8 mouse cellular contexts compared by ENCODE assay signal in the genomic region with DNA sequence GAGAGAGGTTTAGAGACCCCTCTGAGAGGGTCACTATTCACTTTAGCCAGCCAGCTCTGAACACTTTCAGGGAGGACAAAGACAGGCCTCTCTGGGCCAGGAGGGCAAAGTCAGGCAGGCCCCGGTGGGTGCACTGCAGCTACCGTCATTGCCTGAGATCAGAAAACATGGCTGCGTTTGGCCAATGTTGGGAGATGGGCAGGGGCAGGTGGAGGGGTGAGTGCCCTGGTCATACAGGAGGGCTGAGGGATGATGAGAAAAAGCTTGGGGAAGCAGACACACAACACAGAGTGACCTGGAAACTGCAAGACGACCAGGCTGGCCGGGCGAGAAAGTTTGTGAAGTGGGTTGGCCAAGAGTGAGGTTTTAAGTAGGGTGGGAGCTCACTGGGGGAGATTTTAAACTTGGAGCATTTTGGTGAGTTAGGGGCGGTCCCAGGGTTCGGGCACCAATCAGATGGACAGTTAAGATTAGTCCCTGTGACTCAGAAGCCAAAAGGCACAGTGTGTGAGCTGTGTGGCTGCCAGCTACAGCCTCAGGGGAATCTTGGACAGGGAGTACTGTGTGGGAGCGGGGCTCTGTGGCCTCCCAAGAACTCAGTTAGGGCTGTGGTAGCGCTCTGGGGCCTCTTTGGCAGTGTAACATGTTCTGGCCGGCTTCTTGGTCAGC. TPM values are rescaled to one million over a fixed set of nuclear protein-coding genes. Genes with fewer than 3 reads are reported as not detected.
DNase-seq lines count a peak whose midpoint lies in the region; ATAC-seq and TF ChIP-seq lines count a peak whose summit lies in the region.

No protein-coding gene starts in this region.

- H3K4me1 ChIP-seq in forebrain, embryonic 15.5 days = 0 out of 2 replicates have a peak, but pooled peaks cover 11% of the 10 kb centered on the region
- H3K4me1 ChIP-seq in hindbrain, embryonic 11.5 days (replicated peaks; ENCODE audit: control insufficient read depth, insufficient read depth, low read length) = no peaks in the 10 kb centered on the region; the same call in 1 of the 2 replicates
- H3K4me1 ChIP-seq in limb, embryonic 14.5 days (ENCODE audit: control insufficient read depth, insufficient read depth, low read length) = peaks cover 50% of the 10 kb centered on the region
- H3K4me1 ChIP-seq in neural tube, embryonic 12.5 days = peaks cover 18% of the 10 kb centered on the region

- H3K36me3 ChIP-seq in forebrain, embryonic 15.5 days = no peaks in the 10 kb centered on the region
- no peaks in the 10 kb centered on the region for H3K36me3 ChIP-seq in hindbrain, embryonic 11.5 days (ENCODE audit: control insufficient read depth, insufficient read depth, low read length)
- H3K36me3 ChIP-seq in limb, embryonic 14.5 days (ENCODE audit: control insufficient read depth, insufficient read depth, low read length) = no peaks in the 10 kb centered on the region
- no peaks in the 10 kb centered on the region for H3K36me3 ChIP-seq in neural tube, embryonic 12.5 days

- no peak overlapping the region for H3K4me2 ChIP-seq in forebrain, embryonic 15.5 days (replicated peaks)
- no peak overlapping the region for H3K4me2 ChIP-seq in hindbrain, embryonic 11.5 days (replicated peaks; ENCODE audit: low read depth, low read length)
- H3K4me2 ChIP-seq in limb, embryonic 14.5 days (replicated peaks; ENCODE audit: low read depth, low read length, severe bottlenecking) = no peak overlapping the region
- no peak overlapping the region for H3K4me2 ChIP-seq in neural tube, embryonic 12.5 days (replicated peaks)

- WGBS in forebrain, embryonic 15.5 days = 76% methylated on average over 11 of the region's 11 CpGs
- 79% methylated on average over 11 of the region's 11 CpGs for WGBS in hindbrain, embryonic 11.5 days
- 50% methylated on average over 11 of the region's 11 CpGs for whole genome bisulfite sequencing in limb, embryonic 14.5 days
- WGBS in neural tube, embryonic 12.5 days = 76% methylated on average over 11 of the region's 11 CpGs

- H3K9me3 ChIP-seq in forebrain, embryonic 15.5 days = no peaks in the 10 kb centered on the region
- H3K9me3 ChIP-seq in hindbrain, embryonic 11.5 days (ENCODE audit: control insufficient read depth, low read length) = no peaks in the 10 kb centered on the region
- H3K9me3 ChIP-seq in limb, embryonic 14.5 days (ENCODE audit: control insufficient read depth, low read length) = no peaks in the 10 kb centered on the region
- no peaks in the 10 kb centered on the region for H3K9me3 ChIP-seq in neural tube, embryonic 12.5 days

- no peaks in the 10 kb centered on the region for H3K27me3 ChIP-seq in forebrain, embryonic 15.5 days
- H3K27me3 ChIP-seq in hindbrain, embryonic 11.5 days (ENCODE audit: control insufficient read depth, insufficient read depth, low read length) = no peaks in the 10 kb centered on the region
- H3K27me3 ChIP-seq in limb, embryonic 14.5 days (ENCODE audit: control insufficient read depth, insufficient read depth, low read length) = no peaks in the 10 kb centered on the region
- H3K27me3 ChIP-seq in neural tube, embryonic 12.5 days (replicated peaks) = no peaks in the 10 kb centered on the region

- DNase-seq in 3134 (ENCODE audit: extremely low read depth, insufficient read length, low spot score) = peak; percentile 88
- DNase-seq in adipocyte (ENCODE audit: low spot score) = peak; percentile 98
- no peak for DNase-seq in hindbrain, embryonic 11.5 days (ENCODE audit: low spot score)
- DNase-seq in limb, embryonic 14.5 days (ENCODE audit: low spot score) = peak; percentile 87
- DNase-seq in layer of hippocampus, adult 8-10 months (ENCODE audit: low spot score in 2 of 2) = no peak
- no peak for DNase-seq in c-Kit-positive CD71-positive TER-119-positive erythroid progenitor cells, embryonic 14.5 days (ENCODE audit: low spot score)

- no peak overlapping the region for H3K4me3 ChIP-seq in forebrain, embryonic 15.5 days
- no peak overlapping the region for H3K4me3 ChIP-seq in hindbrain, embryonic 11.5 days (ENCODE audit: low read depth, low read length)
- no peak overlapping the region for H3K4me3 ChIP-seq in limb, embryonic 14.5 days (replicated peaks; ENCODE audit: low read length)
- no peak overlapping the region for H3K4me3 ChIP-seq in neural tube, embryonic 12.5 days

- ATAC-seq in forebrain, embryonic 15.5 days (replicated peaks) = no peak
- no peak for ATAC-seq in hindbrain, embryonic 11.5 days (ENCODE audit: low FRiP score)
- peak; percentile 61 for ATAC-seq in limb, embryonic 14.5 days (ENCODE audit: low FRiP score, low read depth)
- no peak for ATAC-seq in neural tube, embryonic 12.5 days (ENCODE audit: low FRiP score, low read depth)

- no peak overlapping the region for H3K9ac ChIP-seq in forebrain, embryonic 15.5 days (replicated peaks)
- H3K9ac ChIP-seq in hindbrain, embryonic 11.5 days (ENCODE audit: low read depth, low read length) = no peak overlapping the region; the same call in 1 of the 2 replicates
- no peak overlapping the region for H3K9ac ChIP-seq in limb, embryonic 14.5 days (ENCODE audit: low read depth, low read length, severe bottlenecking)
- no peak overlapping the region for H3K9ac ChIP-seq in neural tube, embryonic 12.5 days

- H3K27ac ChIP-seq in forebrain, embryonic 15.5 days (replicated peaks) = peak overlapping the region; percentile 46
- peak overlapping the region; percentile 55; the same call in 1 of the 2 replicates for H3K27ac ChIP-seq in hindbrain, embryonic 11.5 days (ENCODE audit: low read depth, low read length)
- H3K27ac ChIP-seq in limb, embryonic 14.5 days (replicated peaks; ENCODE audit: low read depth, low read length) = peak overlapping the region; percentile 96
- H3K27ac ChIP-seq in neural tube, embryonic 12.5 days = peak overlapping the region; percentile 62; the same call in 1 of the 2 replicates

- no peak for TF ChIP-seq POLR2A in limb, embryonic 14.5 days (IDR thresholded peaks at IDR 0.05; ENCODE audit: borderline replicate concordance, extremely low read depth, insufficient read depth, insufficient read length)

RNA-seq across cellular contexts. Expression of a gene that starts 8.1 kb away (rescaled TPM):
- polyA plus RNA-seq in forebrain, embryonic 15.5 days (2015; fragmentation: Nextera tagmentation; extraction: Ambion mirVana) = not detected in 2 replicates
- not detected in 2 replicates for polyA plus RNA-seq in hindbrain, embryonic 11.5 days (2014; fragmentation: Nextera tagmentation; extraction: Ambion mirVana)
- 0.49 and 0.53 TPM in 2 replicates for polyA plus RNA-seq in limb, embryonic 14.5 days (2012; rRNA removed)
- not detected in 2 replicates for polyA plus RNA-seq in limb, embryonic 14.5 days (2014; fragmentation: Nextera tagmentation; extraction: Ambion mirVana)
- not detected in 2 replicates for polyA plus RNA-seq in neural tube, embryonic 12.5 days (2016; fragmentation: Nextera tagmentation; extraction: Ambion mirVana)
- under 1 TPM in 1 of 4 experiments, not detected in 3; 0.47 TPM for total RNA-seq in layer of hippocampus, adult 8-10 months (2022)

RNA-seq across cellular contexts. Expression of a gene that starts 14.0 kb away (rescaled TPM):
- 0.31 TPM in 1 of 2 replicates, not detected in the other for polyA plus RNA-seq in forebrain, embryonic 15.5 days (2015; fragmentation: Nextera tagmentation; extraction: Ambion mirVana)
- 0.39 and 0.53 TPM in 2 replicates for polyA plus RNA-seq in hindbrain, embryonic 11.5 days (2014; fragmentation: Nextera tagmentation; extraction: Ambion mirVana)
- 10.4 and 12.0 TPM in 2 replicates for polyA plus RNA-seq in limb, embryonic 14.5 days (2012; rRNA removed)
- 10.9 and 12.0 TPM in 2 replicates for polyA plus RNA-seq in limb, embryonic 14.5 days (2014; fragmentation: Nextera tagmentation; extraction: Ambion mirVana)
- polyA plus RNA-seq in neural tube, embryonic 12.5 days (2016; fragmentation: Nextera tagmentation; extraction: Ambion mirVana) = 1.6 and 2.0 TPM in 2 replicates
- total RNA-seq in layer of hippocampus, adult 8-10 months (2022) = 1 to 10 TPM in 1 of 4 experiments, under 1 TPM in 2, not detected in 1; 0.31 to 2.2 (median 0.52) TPM

Comparison
In these comparisons a context has a peak if more than half of its experiments do, and no peak if none do; other contexts are left out.
1. DNase-seq: peak in 3134 (single experiment), adipocyte (single experiment) and limb, embryonic 14.5 days (single experiment); none in hindbrain, embryonic 11.5 days (single experiment), layer of hippocampus, adult 8-10 months (0 of 2) and c-Kit-positive CD71-positive TER-119-positive erythroid progenitor cells, embryonic 14.5 days (single experiment).
2. H3K27ac ChIP-seq: peak in every context shown above with its lines; median percentile 96 in limb, embryonic 14.5 days; 62 in neural tube, embryonic 12.5 days; 55 in hindbrain, embryonic 11.5 days; 46 in forebrain, embryonic 15.5 days.